Mouse (Mus musculus) CH12.LX (cell line): ENCODE data around the gene Adamts5. TPM values are rescaled to one million over a fixed set of nuclear protein-coding genes. Genes with fewer than 3 reads are reported as not detected.

Experiments
- DNase-seq: peaks from one replicate; pipeline ENCODE4 v3.0.0-alpha.2; 2013; ENCODE audit errors: extremely low read depth
- H3K27ac ChIP-seq: 2 replicates; pipeline ENCODE4 v1.5.1; 2012; ENCODE audit warnings: low read depth, mild to moderate bottlenecking, control low read depth, moderate library complexity; ENCODE audit not compliant: insufficient read depth
- H3K27me3 ChIP-seq: replicated peaks from 2 replicates; pipeline ENCODE3; 2012; ENCODE audit warnings: inconsistent platforms
- H3K36me3 ChIP-seq, 2 experiments: replicated peaks in 1 of 2; 2 replicates each; pipeline versions ENCODE3 to v1.6.1; 2012; ENCODE audit warnings: inconsistent platforms in 1 of 2, low read length in 1 of 2, mild to moderate bottlenecking in 1 of 2, mixed read lengths in 1 of 2, moderate library complexity in 1 of 2; ENCODE audit not compliant: control insufficient read depth in 1 of 2, insufficient read depth in 1 of 2
- H3K4me1 ChIP-seq, 2 experiments: 2 replicates each; pipeline ENCODE4 v1.6.1; 2012; ENCODE audit warnings: inconsistent platforms in 1 of 2, moderate library complexity in 1 of 2; ENCODE audit not compliant: insufficient read depth in 2 of 2, control insufficient read depth in 1 of 2
- H3K4me2 ChIP-seq: 2 replicates; pipeline ENCODE4 v1.6.1; 2012; ENCODE audit warnings: low read depth, mild to moderate bottlenecking, control low read depth; ENCODE audit not compliant: poor library complexity, insufficient read depth, severe bottlenecking
- H3K4me3 ChIP-seq, 3 experiments: fragments of 150-350 bp in 1 of 3; sonication (generic) in 1 of 3; replicated peaks in 1 of 3; 2 replicates each; pipeline versions ENCODE3 to v1.5.1; 2011 to 2012; ENCODE audit warnings: low read depth in 2 of 3, low read length in 2 of 3, mild to moderate bottlenecking in 2 of 3, moderate library complexity in 2 of 3, control low read depth in 1 of 3, improper control_type of control experiment in 1 of 3, inconsistent platforms in 1 of 3, mixed read lengths in 1 of 3; ENCODE audit not compliant: poor library complexity in 1 of 3
- H3K79me2 ChIP-seq: replicated peaks from 2 replicates; pipeline ENCODE4 v1.6.1; 2012; ENCODE audit warnings: mild to moderate bottlenecking, moderate library complexity; ENCODE audit not compliant: control insufficient read depth, poor library complexity, insufficient read depth, severe bottlenecking; ENCODE audit errors: extremely low read depth
- H3K9ac ChIP-seq: 2 replicates; pipeline ENCODE4 v1.6.1; 2012; ENCODE audit warnings: low read depth, mild to moderate bottlenecking, control low read depth, moderate library complexity; ENCODE audit not compliant: insufficient read depth
- H3K9me3 ChIP-seq: replicated peaks from 2 replicates; pipeline ENCODE3; 2012; ENCODE audit warnings: low read length, inconsistent platforms, mixed read lengths
- E2F4 ChIP-seq: IDR thresholded peaks from 2 replicates; pipeline ENCODE4 v1.6.1; 2011; ENCODE audit warnings: low read depth, low read length, improper control_type of control experiment; ENCODE audit not compliant: insufficient replicate concordance
- EP300 ChIP-seq: IDR thresholded peaks from 2 replicates; pipeline ENCODE4 v1.6.1; 2011; ENCODE audit warnings: low read length, improper control_type of control experiment
- ETS1 ChIP-seq: conservative IDR thresholded peaks from 2 replicates; pipeline ENCODE4 v1.6.1; 2012; ENCODE audit warnings: low read depth, mild to moderate bottlenecking, inconsistent platforms, low read length, improper control_type of control experiment, moderate library complexity
- GABPA ChIP-seq: IDR thresholded peaks from 2 replicates; pipeline ENCODE4 v1.6.1; 2012; ENCODE audit warnings: low read depth, low read length, improper control_type of control experiment, inconsistent platforms; ENCODE audit not compliant: insufficient replicate concordance
- HCFC1 ChIP-seq: IDR thresholded peaks from 2 replicates; pipeline ENCODE4 v1.6.1; 2012; ENCODE audit warnings: low read depth, mild to moderate bottlenecking, inconsistent platforms, low read length, improper control_type of control experiment
- IRF4 ChIP-seq: IDR thresholded peaks from 2 replicates; pipeline ENCODE4 v1.6.1; 2014; ENCODE audit warnings: low read depth, mild to moderate bottlenecking, inconsistent platforms, low read length, improper control_type of control experiment
- KAT2A ChIP-seq: IDR thresholded peaks from 2 replicates; pipeline ENCODE4 v1.6.1; 2012; ENCODE audit warnings: low read length, improper control_type of control experiment, inconsistent platforms; ENCODE audit not compliant: insufficient replicate concordance
- MAFK ChIP-seq: IDR thresholded peaks from 2 replicates; pipeline ENCODE4 v1.6.1; 2011; ENCODE audit warnings: low read length, improper control_type of control experiment; ENCODE audit not compliant: insufficient replicate concordance
- MAZ ChIP-seq: IDR thresholded peaks from 2 replicates; pipeline ENCODE4 v1.6.1; 2012; ENCODE audit warnings: low read depth, mild to moderate bottlenecking, inconsistent platforms, low read length, improper control_type of control experiment, moderate library complexity
- MXI1 ChIP-seq: IDR thresholded peaks from 2 replicates; pipeline ENCODE4 v1.6.1; 2011; ENCODE audit warnings: mild to moderate bottlenecking, low read depth, low read length, improper control_type of control experiment
- NELFE ChIP-seq: IDR thresholded peaks from 2 replicates; pipeline ENCODE4 v1.6.1; 2011; ENCODE audit warnings: low read depth, low read length, improper control_type of control experiment
- RAD21 ChIP-seq: IDR thresholded peaks from 2 replicates; pipeline ENCODE4 v1.6.1; 2011; ENCODE audit warnings: low read depth, mild to moderate bottlenecking, low read length, improper control_type of control experiment, moderate library complexity
- RCOR1 ChIP-seq: conservative IDR thresholded peaks from 2 replicates; pipeline ENCODE4 v1.6.1; 2012; ENCODE audit warnings: low read depth, mild to moderate bottlenecking, inconsistent platforms, low read length, improper control_type of control experiment
- SIN3A ChIP-seq: IDR thresholded peaks from 2 replicates; pipeline ENCODE4 v1.6.1; 2012; ENCODE audit warnings: low read length, improper control_type of control experiment, inconsistent platforms
- UBTF ChIP-seq: IDR thresholded peaks from 2 replicates; pipeline ENCODE4 v1.6.1; 2012; ENCODE audit warnings: low read depth, mild to moderate bottlenecking, inconsistent platforms, low read length, improper control_type of control experiment, moderate library complexity
- USF1 ChIP-seq: IDR thresholded peaks from 2 replicates; pipeline ENCODE4 v1.6.1; 2014; ENCODE audit warnings: low read depth, mild to moderate bottlenecking, inconsistent platforms, low read length, improper control_type of control experiment
- ZC3H11A ChIP-seq: IDR thresholded peaks from 2 replicates; pipeline ENCODE4 v1.6.1; 2012; ENCODE audit warnings: low read depth, mild to moderate bottlenecking, inconsistent platforms, low read length, improper control_type of control experiment
- ZNF384 ChIP-seq: IDR thresholded peaks from 2 replicates; pipeline ENCODE4 v1.6.1; 2012; ENCODE audit warnings: low read depth, low read length, improper control_type of control experiment, inconsistent platforms
- dilution Hi-C: fragments of 300-500 bp; cut with MboI; formaldehyde crosslinking; loops from 2 replicates; pipeline ENCODE4 v1.14.3; 2020; ENCODE audit warnings: low sequenced_read_pairs; ENCODE audit not compliant: extremely low pct_unique_long_range_greater_than_20kb, extremely low pct_ligation_motif_present
- in situ Hi-C: fragments of 300-500 bp; cut with MboI; formaldehyde crosslinking; loops from 3 replicates; pipeline ENCODE4 v1.14.3; 2019; ENCODE audit warnings: low sequenced_read_pairs, low pct_ligation_motif_present, low pct_unique_long_range_greater_than_20kb, mixed read lengths
- polyA plus RNA-seq: library from polyadenylated mRNA; unstranded; fragments of >175 nt; gene quantifications from 2 replicates; pipeline ENCODE4 v1.2.1, GENCODE M21; 2012; ENCODE audit warnings: low read depth; ENCODE audit not compliant: insufficient read length
- total RNA-seq, 2 experiments: library from RNA; depleted of rRNA; stranded (reverse); fragments of 300-350 nt in 1 of 2; fragments of >200 nt in 1 of 2; gene quantifications; 2 replicates each; pipeline ENCODE4 v1.2.3; 2012 to 2014

Gene Adamts5
- total and polyA plus RNA-seq, 3 experiments = not detected

DNA sequence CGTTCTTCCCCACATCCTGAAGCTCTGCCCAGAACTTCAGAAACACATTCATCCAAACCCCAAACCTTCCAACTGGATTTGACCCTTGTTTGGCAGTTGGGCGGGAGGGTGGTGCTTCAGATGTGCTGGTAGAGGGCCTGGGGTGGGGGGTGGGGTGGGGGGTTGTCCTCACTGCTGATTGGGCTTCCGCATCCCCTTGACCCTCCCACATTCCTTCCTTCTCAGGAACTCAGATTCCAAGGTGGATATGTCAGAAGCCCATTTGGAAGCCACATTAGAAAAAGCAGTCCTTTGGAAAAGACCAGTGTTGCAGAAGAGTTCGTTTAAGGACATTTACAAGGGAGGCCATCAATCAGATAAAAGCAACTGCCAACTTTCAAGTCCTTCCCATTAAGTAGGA is 3.2 kb downstream of the Adamts5 start:
- Histone ChIP-seq H3K4me1 (no peaks in the 10 kb centered on the region), H3K9me3 (peaks cover 17% of the 10 kb centered on the region), H3K79me2 (no peaks in the 10 kb centered on the region), H3K27me3 (no peaks in the 10 kb centered on the region), H3K27ac (no peak overlapping the region), H3K4me2 (no peak overlapping the region), H3K36me3 (no peaks in the 10 kb centered on the region), H3K4me3 (no peak overlapping the region), H3K9ac (no peak overlapping the region)
- in situ Hi-C loops = no loop called here
- dilution Hi-C loops = no loop called here
- no peak for DNase-seq
- TF ChIP-seq USF1 = no peak
- no peak for TF ChIP-seq MAZ
- TF ChIP-seq ETS1 = no peak
- TF ChIP-seq RAD21 = no peak
- no peak for TF ChIP-seq RCOR1
- TF ChIP-seq MXI1 = no peak
- TF ChIP-seq GABPA = no peak
- no peak for TF ChIP-seq MAFK
- TF ChIP-seq SIN3A = no peak
- TF ChIP-seq IRF4 = no peak
- TF ChIP-seq E2F4 = no peak
- no peak for TF ChIP-seq ZC3H11A
- no peak for TF ChIP-seq KAT2A

DNA sequence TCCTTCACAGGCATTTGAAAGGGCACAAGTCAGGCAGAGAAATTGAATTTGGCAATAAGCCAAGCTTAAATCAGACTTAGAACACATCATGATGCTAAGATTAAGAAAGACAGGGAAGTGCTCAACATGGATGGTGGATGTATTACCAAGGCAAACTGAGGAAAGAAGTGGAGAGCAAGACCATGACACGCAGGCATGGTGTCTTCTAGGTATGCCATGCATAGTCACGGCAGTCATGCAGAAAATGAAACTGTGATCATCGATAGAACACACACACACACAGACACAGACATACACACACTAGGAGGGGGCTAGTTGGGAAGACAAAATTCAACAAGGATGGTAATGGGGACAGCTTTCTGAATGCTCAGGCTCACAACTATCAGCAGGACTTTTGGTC is 3.8 kb downstream of the Adamts5 start:
- no peak overlapping the region for H3K4me3 ChIP-seq
- H3K4me2 ChIP-seq = no peak overlapping the region
- no peaks in the 10 kb centered on the region for H3K79me2 ChIP-seq
- no peak for DNase-seq
- H3K27me3 ChIP-seq = no peaks in the 10 kb centered on the region
- no peaks in the 10 kb centered on the region for H3K4me1 ChIP-seq
- H3K9me3 ChIP-seq = peaks cover 17% of the 10 kb centered on the region
- TF ChIP-seq E2F4 (no peak), IRF4 (no peak), USF1 (no peak), RCOR1 (no peak), ZNF384 (no peak)
- in situ Hi-C loops = no loop called here
- no peaks in the 10 kb centered on the region for H3K36me3 ChIP-seq
- no peak overlapping the region for H3K27ac ChIP-seq
- H3K9ac ChIP-seq = no peak overlapping the region
- dilution Hi-C loops = no loop called here

DNA sequence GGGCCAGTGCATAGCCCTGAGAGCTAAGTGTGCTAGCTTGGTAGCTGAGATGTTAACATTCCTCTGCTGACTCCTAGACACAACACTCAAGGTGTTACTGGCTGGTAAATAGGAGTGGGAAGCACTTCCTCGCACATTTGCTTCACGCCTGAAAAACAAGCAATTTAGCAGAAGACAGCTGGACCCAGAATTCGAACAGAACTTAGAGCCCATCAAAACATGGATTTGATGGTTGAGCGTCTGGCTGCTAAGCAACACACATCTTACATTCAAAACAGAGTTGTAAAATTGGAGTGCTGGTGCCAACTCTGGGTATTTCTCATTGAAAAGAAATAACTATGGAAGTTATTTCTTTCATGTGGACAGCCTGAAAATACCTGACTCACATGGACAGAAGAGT is 5.7 kb downstream of the Adamts5 start:
- H3K79me2 ChIP-seq = no peaks in the 10 kb centered on the region
- H3K27ac ChIP-seq = no peak overlapping the region
- TF ChIP-seq SIN3A (no peak), HCFC1 (no peak), NELFE (no peak), MXI1 (no peak), EP300 (no peak), UBTF (no peak)
- no peaks in the 10 kb centered on the region for H3K4me1 ChIP-seq
- peaks cover 16% of the 10 kb centered on the region for H3K9me3 ChIP-seq
- no peak overlapping the region for H3K4me2 ChIP-seq
- no peaks in the 10 kb centered on the region for H3K36me3 ChIP-seq
- dilution Hi-C loops (no loop called here), in situ Hi-C loops (no loop called here)
- no peak for DNase-seq
- no peak overlapping the region for H3K9ac ChIP-seq
- no peak overlapping the region for H3K4me3 ChIP-seq
- no peaks in the 10 kb centered on the region for H3K27me3 ChIP-seq
